Mouse (Mus musculus) embryonic fibroblast, embryonic 13.5 days (primary cell): ENCODE measurements at regions not wholly inside any gene's neighbourhood (a gene's known extent, or its start where the extent isn't known, plus 50 kb on each side); places are given as distances from the start of the nearest gene placed in this dataset.
"Not testable (repeated sequence)": the region's sequence is repeated elsewhere in the genome, so short reads cannot be mapped to it uniquely, and the experiment has no call there.

Experiments used
- H3K27ac ChIP-seq: 2 replicates; pipeline ENCODE4 v1.5.1; 2012; ENCODE audit warnings: low read length, control low read depth, inconsistent platforms; ENCODE audit not compliant: insufficient read depth
- H3K4me1 ChIP-seq: 2 replicates; pipeline ENCODE4 v1.6.1; 2011; ENCODE audit warnings: low read length; ENCODE audit not compliant: control insufficient read depth, insufficient read depth
- H3K4me3 ChIP-seq: 2 replicates; pipeline ENCODE4 v1.5.1; 2011; ENCODE audit warnings: mild to moderate bottlenecking, control low read depth, low read length; ENCODE audit not compliant: insufficient read depth
- CTCF ChIP-seq: IDR thresholded peaks from 2 replicates; pipeline ENCODE4 v1.5.1; 2011; ENCODE audit warnings: mild to moderate bottlenecking, control low read depth, low read length, moderate library complexity, borderline replicate concordance; ENCODE audit not compliant: insufficient read depth
- POLR2A ChIP-seq: IDR thresholded peaks from 2 replicates; pipeline ENCODE4 v1.6.1; 2011; ENCODE audit warnings: low read depth, mild to moderate bottlenecking, control low read depth, low read length, moderate library complexity

- H3K27ac ChIP-seq: peak overlapping the region; percentile 54; the same call in 1 of the 2 replicates
- H3K4me3 ChIP-seq: no peak overlapping the region
- no peak for TF ChIP-seq CTCF
- TF ChIP-seq POLR2A: no peak
- H3K4me1 ChIP-seq: no peaks in the 10 kb centered on the region
These were observed 385.3 kb upstream of the Tnc start for GRCm38 (mm10) chr4:64432097-64432496.

GRCm38 (mm10) chr4:64437744-64438594, 391.2 kb upstream of the Tnc start:
- Histone ChIP-seq H3K27ac (peak overlapping the region; percentile 14; the same call in 1 of the 2 replicates), H3K4me1 (no peaks in the 10 kb centered on the region), H3K4me3 (no peak overlapping the region)
- TF ChIP-seq CTCF (no peak), POLR2A (no peak)

- Histone ChIP-seq H3K27ac (peak overlapping the region; percentile 34; the same call in 1 of the 2 replicates), H3K4me3 (no peak overlapping the region), H3K4me1 (no peaks in the 10 kb centered on the region)
- TF ChIP-seq CTCF: no peak
These were observed 404.6 kb upstream of the Tnc start for GRCm38 (mm10) chr4:64451442-64451841.

- TF ChIP-seq CTCF: no peak
- TF ChIP-seq POLR2A: no peak
- 0 out of 2 replicates have a peak overlapping the region, but pooled peaks have one; percentile 34 for H3K27ac ChIP-seq
- no peaks in the 10 kb centered on the region for H3K4me1 ChIP-seq
- H3K4me3 ChIP-seq: no peak overlapping the region
These were observed 405.1 kb upstream of the Tnc start for GRCm38 (mm10) chr4:64451946-64452345.

- no peaks in the 10 kb centered on the region for H3K4me1 ChIP-seq
- no peak overlapping the region for H3K4me3 ChIP-seq
- H3K27ac ChIP-seq: no peak overlapping the region
- TF ChIP-seq CTCF (no peak), POLR2A (no peak)
These were observed 445.6 kb upstream of the Tnc start for GRCm38 (mm10) chr4:64492260-64492962.

- not testable (repeated sequence) for H3K4me1 ChIP-seq, H3K27ac ChIP-seq, H3K4me3 ChIP-seq
These were observed 450.9 kb upstream of the Tnc start for GRCm38 (mm10) chr4:64497759-64498158.

GRCm38 (mm10) chr4:64500635-64501395, 454.0 kb upstream of the Tnc start:
- no peak for TF ChIP-seq CTCF
- no peak for TF ChIP-seq POLR2A
- H3K4me1 ChIP-seq: peaks cover 3% of the 10 kb centered on the region; the same call in 1 of the 2 replicates
- peak overlapping the region; percentile 81 for H3K27ac ChIP-seq
- no peak overlapping the region for H3K4me3 ChIP-seq

- Histone ChIP-seq H3K27ac (no peak overlapping the region), H3K4me1 (no peaks in the 10 kb centered on the region), H3K4me3 (no peak overlapping the region)
- TF ChIP-seq POLR2A (no peak), CTCF (no peak)
These were observed 475.1 kb upstream of the Tnc start for GRCm38 (mm10) chr4:64521883-64522282.

GRCm38 (mm10) chr4:64527724-64528332, 481.0 kb upstream of the Tnc start:
- TF ChIP-seq POLR2A: no peak
- no peak for TF ChIP-seq CTCF
- no peak overlapping the region for H3K4me3 ChIP-seq
- no peak overlapping the region for H3K27ac ChIP-seq
- H3K4me1 ChIP-seq: no peaks in the 10 kb centered on the region
